Mouse (Mus musculus) lung, postnatal 36 days (tissue): ENCODE results near the gene Fcgr1.
"Not testable (repeated sequence)": the region's sequence is repeated elsewhere in the genome, so short reads cannot be mapped to it uniquely, and the experiment has no call there.

ENCODE experiments used
- DNase-seq: peaks from one replicate; pipeline ENCODE4 v3.0.0; 2022; ENCODE audit warnings: mixed read lengths

Gene Fcgr1

GRCm38 (mm10) chr3:96269511-96270474, 24.0 kb downstream of the Fcgr1 start, which contains the start of gene Hist2h2bb:
Gene Hist2h2bb (plus strand): TSS chr3:96269752.
- peak; percentile 98 for DNase-seq

- not testable (repeated sequence) for DNase-seq
These were observed 24.9 kb downstream of the Fcgr1 start for GRCm38 (mm10) chr3:96268776-96269378.

- DNase-seq: peak; percentile 86
These were observed 25.6 kb downstream of the Fcgr1 start, which contains the start of gene Hist2h3b for GRCm38 (mm10) chr3:96268051-96268775. Gene Hist2h3b (plus strand): TSS chr3:96268654.

GRCm38 (mm10) chr3:96267541-96267940, 26.2 kb downstream of the Fcgr1 start:
- DNase-seq: no peak

GRCm38 (mm10) chr3:96266132-96266710, 27.5 kb downstream of the Fcgr1 start:
- DNase-seq: no peak

GRCm38 (mm10) chr3:96264404-96264949, 29.3 kb downstream of the Fcgr1 start:
- DNase-seq: no peak

GRCm38 (mm10) chr3:96263558-96264403, 30.0 kb downstream of the Fcgr1 start:
- peak; percentile 46 for DNase-seq

- peak; percentile 99 for DNase-seq
These were observed 30.7 kb downstream of the Fcgr1 start, which contains the start of gene Hist2h4 for GRCm38 (mm10) chr3:96262979-96263550. Gene Hist2h4 (minus strand): TSS chr3:96263311.

GRCm38 (mm10) chr3:96262216-96262875, 31.4 kb downstream of the Fcgr1 start:
- peak; percentile 95 for DNase-seq

GRCm38 (mm10) chr3:96261623-96262022, 32.1 kb downstream of the Fcgr1 start:
- DNase-seq: no peak

- no peak for DNase-seq
These were observed 33.5 kb downstream of the Fcgr1 start for GRCm38 (mm10) chr3:96260220-96260619.

GRCm38 (mm10) chr3:96257190-96257589, 36.6 kb downstream of the Fcgr1 start:
- DNase-seq: peak; percentile 44

- peak; percentile 56 for DNase-seq
These were observed 37.7 kb downstream of the Fcgr1 start for GRCm38 (mm10) chr3:96255926-96256593.

- no peak for DNase-seq
These were observed 39.0 kb downstream of the Fcgr1 start for GRCm38 (mm10) chr3:96254683-96255355.

- no peak for DNase-seq
These were observed 42.0 kb downstream of the Fcgr1 start for GRCm38 (mm10) chr3:96251787-96252186.

GRCm38 (mm10) chr3:96250890-96251289, 42.9 kb downstream of the Fcgr1 start:
- DNase-seq: no peak

GRCm38 (mm10) chr3:96249034-96249345, 44.8 kb downstream of the Fcgr1 start:
- DNase-seq: no peak

GRCm38 (mm10) chr3:96248141-96249033, 45.4 kb downstream of the Fcgr1 start:
- DNase-seq: no peak
